Mouse (Mus musculus) hindlimb bud, embryonic 11.5 days (tissue): Measurements from ENCODE around the gene Dscaml1.

ENCODE experiments used
- DNase-seq: peaks from one replicate; pipeline ENCODE4 v3.0.0-alpha.2; 2012; ENCODE audit warnings: low read depth, low spot score; ENCODE audit errors: extremely low spot score

The Dscaml1 gene

GRCm38 (mm10) chr9:45454032-45454431, 27.6 kb downstream of the Dscaml1 start:
- no peak for DNase-seq

- no peak for DNase-seq
These were observed 28.6 kb downstream of the Dscaml1 start for GRCm38 (mm10) chr9:45454889-45455610.

GRCm38 (mm10) chr9:45457200-45457599, 30.8 kb downstream of the Dscaml1 start:
- DNase-seq: no peak

GRCm38 (mm10) chr9:45458363-45458762, 31.9 kb downstream of the Dscaml1 start:
- no peak for DNase-seq

GRCm38 (mm10) chr9:45465396-45466019, 39.1 kb downstream of the Dscaml1 start:
- DNase-seq: no peak

GRCm38 (mm10) chr9:45468235-45468634, 41.8 kb downstream of the Dscaml1 start:
- no peak for DNase-seq

- DNase-seq: no peak
These were observed 44.5 kb downstream of the Dscaml1 start for GRCm38 (mm10) chr9:45470746-45471471.

GRCm38 (mm10) chr9:45471691-45472090, 45.3 kb downstream of the Dscaml1 start:
- no peak for DNase-seq

- DNase-seq: no peak
These were observed 48.4 kb downstream of the Dscaml1 start for GRCm38 (mm10) chr9:45474874-45475273.

GRCm38 (mm10) chr9:45480936-45481335, 54.5 kb downstream of the Dscaml1 start:
- no peak for DNase-seq

- no peak for DNase-seq
These were observed 60.2 kb downstream of the Dscaml1 start for GRCm38 (mm10) chr9:45486665-45487074.

GRCm38 (mm10) chr9:45487179-45487801, 60.9 kb downstream of the Dscaml1 start:
- no peak for DNase-seq

- DNase-seq: no peak
These were observed 64.5 kb downstream of the Dscaml1 start for GRCm38 (mm10) chr9:45490899-45491298.

- DNase-seq: no peak
These were observed 68.5 kb downstream of the Dscaml1 start for GRCm38 (mm10) chr9:45494889-45495288.

- no peak for DNase-seq
These were observed 69.9 kb downstream of the Dscaml1 start for GRCm38 (mm10) chr9:45496340-45496739.

- DNase-seq: no peak
These were observed 70.5 kb downstream of the Dscaml1 start for GRCm38 (mm10) chr9:45496944-45497343.

- no peak for DNase-seq
These were observed 72.8 kb downstream of the Dscaml1 start for GRCm38 (mm10) chr9:45499267-45499666.

- no peak for DNase-seq
These were observed 73.7 kb downstream of the Dscaml1 start for GRCm38 (mm10) chr9:45500071-45500595.

GRCm38 (mm10) chr9:45501295-45501927, 75.0 kb downstream of the Dscaml1 start:
- DNase-seq: no peak

- DNase-seq: no peak
These were observed 75.7 kb downstream of the Dscaml1 start for GRCm38 (mm10) chr9:45501963-45502641.
